Mouse (Mus musculus) macrophage (primary cell): ENCODE measurements around the gene Zfand4. TPM values are rescaled to one million over a fixed set of nuclear protein-coding genes. Genes with fewer than 3 reads are reported as not detected.
"Not testable (repeated sequence)": the region's sequence is repeated elsewhere in the genome, so short reads cannot be mapped to it uniquely, and the experiment has no call there.

Experiments used
- H3K27ac ChIP-seq: fragments of 350-480 bp; formaldehyde crosslinking; 2 replicates; pipeline ENCODE4 v1.9.0; 2021
- H3K36me3 ChIP-seq: fragments of 350-480 bp; formaldehyde crosslinking; 2 replicates; pipeline ENCODE4 v1.9.0; 2021; ENCODE audit errors: inconsistent target
- H3K4me3 ChIP-seq: fragments of 350-480 bp; formaldehyde crosslinking; 2 replicates; pipeline ENCODE4 v1.9.0; 2021; ENCODE audit errors: inconsistent target
- H3K79me2 ChIP-seq: fragments of 350-480 bp; formaldehyde crosslinking; 2 replicates; pipeline ENCODE4 v1.9.0; 2021; ENCODE audit errors: inconsistent target
- WGBS: methylation state at CpG from one replicate; pipeline ENCODE4 v1.1.7; 2026; ENCODE audit warnings: inconsistent platforms; ENCODE audit not compliant: missing documents; 5-methylcytosine and 5-hydroxymethylcytosine counted together
- polyA plus RNA-seq: library from polyadenylated mRNA; stranded (reverse); fragments of 250-400 nt; gene quantifications from 3 replicates; pipeline ENCODE4 v1.2.4, GENCODE M21; 2018; ENCODE audit warnings: inconsistent platforms
- total RNA-seq, 78 experiments: library from RNA; depleted of rRNA; stranded (reverse); fragments of 250-400 nt; gene quantifications; 1 replicate in 9 of 78; 2 replicates in 24 of 78; 3 replicates in 43 of 78; 4 replicates in 2 of 78; pipeline ENCODE4 v1.2.4; 2018; ENCODE audit warnings: inconsistent platforms in 56 of 78

Gene Zfand4
- 10 to 100 TPM in 14 of 26 experiments, 1 to 10 TPM in 10, under 1 TPM in 2; 0.54 to 29.2 (median 13.4) TPM for total RNA-seq (2018; cell fraction: chromatin; rRNA removed)
- total RNA-seq (2018; cell fraction: cytosol; rRNA removed): 1 to 10 TPM in 25 of 26 experiments, under 1 TPM in 1; 0.62 to 3.9 (median 2.0) TPM
- 10 to 100 TPM in 8 of 26 experiments, 1 to 10 TPM in 17, under 1 TPM in 1; 0.52 to 13.8 (median 7.4) TPM for total RNA-seq (2018; cell fraction: nucleus; rRNA removed)
- polyA plus RNA-seq: 1.9 to 2.8 TPM (median 2.6 TPM) in 3 replicates

GRCm38 (mm10) chr6:116264018-116264651, at the start of gene Zfand4:
Gene Zfand4, plus strand, starts transcription at chr6:116264222.
- Histone ChIP-seq H3K27ac (0 out of 2 replicates have a peak within 1 kb of the TSS, but pooled peaks have one; percentile 13), H3K4me3 (peak within 1 kb of the TSS; percentile 45), H3K36me3 (peaks cover 29% of the 10 kb centered on the region; the same call in 1 of the 2 replicates), H3K79me2 (no peaks in the 10 kb centered on the region; the same call in 1 of the 2 replicates)
- WGBS: under 1% methylated on average over 55 of the region's 67 CpGs

GRCm38 (mm10) chr6:116227767-116228166, 36.3 kb upstream of the Zfand4 start:
- H3K36me3 ChIP-seq: peaks cover 59% of the 10 kb centered on the region
- WGBS: 18% methylated on average over 11 of the region's 11 CpGs
- H3K4me3 ChIP-seq: no peak overlapping the region
- peak overlapping the region; percentile 71 for H3K27ac ChIP-seq
- H3K79me2 ChIP-seq: no peaks in the 10 kb centered on the region; the same call in 1 of the 2 replicates

GRCm38 (mm10) chr6:116228785-116229525, 35.1 kb upstream of the Zfand4 start:
- H3K27ac ChIP-seq: peak overlapping the region; percentile 71
- no peak overlapping the region for H3K4me3 ChIP-seq
- WGBS: 55% methylated on average over 12 of the region's 12 CpGs
- H3K79me2 ChIP-seq: no peaks in the 10 kb centered on the region; the same call in 1 of the 2 replicates
- peaks cover 60% of the 10 kb centered on the region for H3K36me3 ChIP-seq

- H3K79me2 ChIP-seq, H3K27ac ChIP-seq, H3K4me3 ChIP-seq: not testable (repeated sequence)
- H3K36me3 ChIP-seq: peaks cover 75% of the 10 kb centered on the region
- WGBS: 92% methylated on average over 2 of the region's 2 CpGs
These were observed 29.2 kb upstream of the Zfand4 start for GRCm38 (mm10) chr6:116234821-116235220.

- WGBS: 100% methylated on average over 5 of the region's 5 CpGs
- Histone ChIP-seq H3K27ac (no peak overlapping the region), H3K4me3 (no peak overlapping the region), H3K36me3 (peaks cover 75% of the 10 kb centered on the region), H3K79me2 (no peaks in the 10 kb centered on the region; the same call in 1 of the 2 replicates)
These were observed 28.7 kb upstream of the Zfand4 start for GRCm38 (mm10) chr6:116235336-116235735.

GRCm38 (mm10) chr6:116238083-116238482, 25.9 kb upstream of the Zfand4 start:
- WGBS: 92% methylated on average over 5 of the region's 5 CpGs

GRCm38 (mm10) chr6:116240371-116240770, 23.7 kb upstream of the Zfand4 start:
- H3K4me3 ChIP-seq: no peak overlapping the region
- WGBS: 85% methylated on average over 2 of the region's 2 CpGs
- H3K79me2 ChIP-seq: no peaks in the 10 kb centered on the region
- H3K27ac ChIP-seq: no peak overlapping the region
- H3K36me3 ChIP-seq: peaks cover 66% of the 10 kb centered on the region

More at GRCm38 (mm10) chr6:116238083-116238482, 25.9 kb upstream of the Zfand4 start:
- Histone ChIP-seq H3K27ac (no peak overlapping the region), H3K79me2 (no peaks in the 10 kb centered on the region; the same call in 1 of the 2 replicates), H3K4me3 (no peak overlapping the region), H3K36me3 (peaks cover 63% of the 10 kb centered on the region)

- H3K27ac ChIP-seq: no peak overlapping the region
- no peak overlapping the region for H3K4me3 ChIP-seq
- H3K79me2 ChIP-seq: no peaks in the 10 kb centered on the region; the same call in 1 of the 2 replicates
- 100% methylated on average over 4 of the region's 4 CpGs for WGBS
- H3K36me3 ChIP-seq: peaks cover 69% of the 10 kb centered on the region
These were observed 4.4 kb upstream of the Zfand4 start for GRCm38 (mm10) chr6:116259649-116260048.

GRCm38 (mm10) chr6:116260481-116260880, 3.5 kb upstream of the Zfand4 start:
- no peaks in the 10 kb centered on the region; the same call in 1 of the 2 replicates for H3K79me2 ChIP-seq
- H3K4me3 ChIP-seq: no peak overlapping the region
- 94% methylated on average over 5 of the region's 5 CpGs for WGBS
- H3K27ac ChIP-seq: no peak overlapping the region
- H3K36me3 ChIP-seq: peaks cover 61% of the 10 kb centered on the region

- no peak overlapping the region for H3K27ac ChIP-seq
- H3K79me2 ChIP-seq: no peaks in the 10 kb centered on the region; the same call in 1 of the 2 replicates
- WGBS: 85% methylated on average over 1 of the region's 1 CpGs
- H3K4me3 ChIP-seq: no peak overlapping the region
- peaks cover 40% of the 10 kb centered on the region; the same call in 1 of the 2 replicates for H3K36me3 ChIP-seq
These were observed 1.2 kb upstream of the Zfand4 start for GRCm38 (mm10) chr6:116262824-116263223.

GRCm38 (mm10) chr6:116264836-116265235, 814 bp downstream of the Zfand4 start:
- Histone ChIP-seq H3K27ac (0 out of 2 replicates have a peak overlapping the region, but pooled peaks have one; percentile 13), H3K79me2 (no peaks in the 10 kb centered on the region; the same call in 1 of the 2 replicates), H3K36me3 (peaks cover 24% of the 10 kb centered on the region; the same call in 1 of the 2 replicates), H3K4me3 (peak overlapping the region; percentile 45)
- WGBS: 84% methylated on average over 11 of the region's 11 CpGs

GRCm38 (mm10) chr6:116265603-116266002, 1.6 kb downstream of the Zfand4 start:
- Histone ChIP-seq H3K79me2 (no peaks in the 10 kb centered on the region; the same call in 1 of the 2 replicates), H3K27ac (peak overlapping the region; percentile 41), H3K4me3 (no peak overlapping the region), H3K36me3 (peaks cover 16% of the 10 kb centered on the region; the same call in 1 of the 2 replicates)
- 60% methylated on average over 3 of the region's 4 CpGs for WGBS

- H3K79me2 ChIP-seq: no peaks in the 10 kb centered on the region; the same call in 1 of the 2 replicates
- H3K27ac ChIP-seq: peak overlapping the region; percentile 41
- 21% methylated on average over 11 of the region's 11 CpGs for WGBS
- H3K36me3 ChIP-seq: peaks cover 11% of the 10 kb centered on the region; the same call in 1 of the 2 replicates
- no peak overlapping the region for H3K4me3 ChIP-seq
These were observed 2.5 kb downstream of the Zfand4 start for GRCm38 (mm10) chr6:116266273-116267109.

- no peak overlapping the region for H3K4me3 ChIP-seq
- 100% methylated on average over 1 of the region's 1 CpGs for WGBS
- peak overlapping the region; percentile 41 for H3K27ac ChIP-seq
- H3K79me2 ChIP-seq: no peaks in the 10 kb centered on the region; the same call in 1 of the 2 replicates
- H3K36me3 ChIP-seq: peaks cover 6% of the 10 kb centered on the region; the same call in 1 of the 2 replicates
These were observed 3.0 kb downstream of the Zfand4 start for GRCm38 (mm10) chr6:116267110-116267423.
